Mouse (Mus musculus): ENCODE results near the gene 4930432K21Rik.
A peak's percentile ranks its signal among the peaks of the same experiment; 100 is the strongest.

The 4930432K21Rik gene

DNA sequence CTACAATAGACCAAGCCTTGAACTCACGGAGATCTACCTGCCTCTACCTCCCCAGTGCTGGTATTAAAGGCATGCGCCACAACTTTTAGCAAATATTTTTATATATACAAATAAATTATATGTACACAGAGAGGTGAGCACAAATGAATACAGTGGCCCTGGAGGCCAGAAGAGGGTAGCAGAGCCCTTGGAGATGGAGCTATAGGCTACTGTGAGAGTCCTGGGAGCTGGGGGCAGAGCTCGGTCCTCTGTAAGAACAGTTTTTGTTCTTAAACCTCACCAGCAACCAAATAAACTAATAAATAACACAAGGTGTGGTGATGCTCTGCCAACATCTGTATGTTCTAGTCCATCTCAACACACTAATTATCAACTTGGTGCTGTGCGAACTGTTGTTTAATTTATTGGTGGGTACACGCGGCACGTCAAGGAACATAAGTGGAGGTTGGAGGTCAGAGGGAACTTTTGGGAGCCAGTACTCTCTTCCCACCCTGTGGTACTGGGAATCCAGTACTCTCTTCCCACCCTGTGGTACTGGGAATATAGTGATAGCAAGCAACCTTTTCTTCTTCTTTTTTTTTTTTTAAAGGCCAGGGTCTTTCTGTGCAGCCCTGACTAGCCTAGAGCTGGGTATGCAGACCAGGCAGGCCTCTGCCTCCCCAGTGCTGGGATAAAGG is 42.5 kb downstream of the 4930432K21Rik start:
- DNase-seq (ENCODE audit: extremely low spot score, low spot score) = no peak

DNA sequence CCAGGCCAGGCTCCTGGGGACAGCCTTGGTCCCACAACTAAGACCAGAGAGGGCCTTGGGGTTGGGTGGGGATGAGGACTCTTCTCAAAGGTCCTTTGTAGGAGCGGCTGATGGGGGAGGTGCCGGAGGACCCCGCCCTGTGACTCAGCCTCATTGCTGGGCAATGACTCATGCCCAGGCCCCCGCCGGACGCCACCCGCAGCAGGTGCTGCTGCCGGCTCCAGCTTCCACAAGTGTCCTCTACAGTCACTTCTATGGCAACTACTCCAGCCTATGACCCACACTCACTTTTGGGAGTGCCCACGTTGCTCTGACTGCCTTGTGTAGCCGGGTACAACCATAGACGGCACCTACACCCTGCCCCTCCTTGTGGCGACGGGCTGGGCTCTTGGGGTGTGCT is 44.2 kb downstream of the 4930432K21Rik start:
- peak; percentile 30 for DNase-seq (ENCODE audit: extremely low spot score, low spot score)

DNA sequence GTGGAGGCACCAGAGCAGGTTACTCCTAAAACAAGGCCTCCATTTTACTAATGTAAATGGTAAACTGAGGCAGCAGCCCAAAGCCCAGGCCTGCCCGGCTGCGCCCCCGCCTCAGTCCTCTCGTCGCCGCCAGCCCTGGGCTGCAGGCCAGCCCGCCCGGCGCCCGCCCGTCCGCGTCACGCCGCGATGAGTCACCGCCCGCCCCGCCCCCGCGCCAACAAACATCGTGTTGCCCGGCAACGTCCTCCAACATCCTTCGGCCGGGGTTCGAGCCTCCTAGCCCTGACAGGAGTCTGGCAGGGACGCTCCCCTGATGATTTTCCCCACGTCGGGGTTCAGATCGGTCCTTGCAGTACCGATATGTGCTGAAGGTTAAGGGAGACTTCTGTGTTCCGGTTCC is 44.7 kb downstream of the 4930432K21Rik start:
- peak; percentile 78 for DNase-seq (ENCODE audit: extremely low spot score, low spot score)

DNA sequence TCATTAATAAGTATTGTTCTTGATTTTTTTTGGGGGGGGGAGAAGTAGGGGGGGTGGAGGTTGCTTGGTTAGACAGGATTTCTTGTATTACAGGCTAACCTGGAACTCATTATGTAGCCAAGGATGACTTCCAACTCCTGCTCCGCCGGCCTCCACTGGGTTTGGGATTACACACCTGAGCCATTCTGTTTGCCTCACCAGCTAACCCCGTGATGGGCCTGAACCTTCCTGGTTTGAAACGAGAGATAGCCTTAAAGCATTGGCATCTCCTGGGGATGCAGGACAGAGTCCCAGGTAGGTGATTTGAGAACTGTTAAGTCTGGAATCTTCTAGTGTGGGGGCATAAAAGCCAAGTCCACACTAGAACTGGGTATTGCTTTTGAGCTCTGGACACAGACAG is 45.3 kb downstream of the 4930432K21Rik start:
- no peak for DNase-seq (ENCODE audit: extremely low spot score, low spot score)

DNA sequence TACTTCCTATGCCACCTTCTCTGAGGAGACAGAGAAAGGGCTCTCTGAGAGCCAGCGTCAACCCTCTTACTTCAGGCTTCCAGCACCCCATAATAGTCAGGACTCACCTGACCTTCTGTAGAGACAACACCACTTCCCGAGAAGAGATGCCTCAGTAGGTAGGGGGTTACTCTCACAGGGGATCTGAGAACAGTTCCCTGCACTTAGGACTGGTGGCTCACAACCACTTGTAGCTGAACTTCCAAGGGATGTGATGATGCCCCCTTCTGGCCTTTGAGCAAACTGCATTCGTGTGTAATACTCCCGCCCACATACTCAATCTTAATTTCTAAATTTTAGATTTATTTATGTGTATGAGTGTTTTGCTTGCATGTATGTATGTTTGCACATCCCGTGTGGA is 45.7 kb downstream of the 4930432K21Rik start:
- DNase-seq (ENCODE audit: extremely low spot score, low spot score) = no peak

DNA sequence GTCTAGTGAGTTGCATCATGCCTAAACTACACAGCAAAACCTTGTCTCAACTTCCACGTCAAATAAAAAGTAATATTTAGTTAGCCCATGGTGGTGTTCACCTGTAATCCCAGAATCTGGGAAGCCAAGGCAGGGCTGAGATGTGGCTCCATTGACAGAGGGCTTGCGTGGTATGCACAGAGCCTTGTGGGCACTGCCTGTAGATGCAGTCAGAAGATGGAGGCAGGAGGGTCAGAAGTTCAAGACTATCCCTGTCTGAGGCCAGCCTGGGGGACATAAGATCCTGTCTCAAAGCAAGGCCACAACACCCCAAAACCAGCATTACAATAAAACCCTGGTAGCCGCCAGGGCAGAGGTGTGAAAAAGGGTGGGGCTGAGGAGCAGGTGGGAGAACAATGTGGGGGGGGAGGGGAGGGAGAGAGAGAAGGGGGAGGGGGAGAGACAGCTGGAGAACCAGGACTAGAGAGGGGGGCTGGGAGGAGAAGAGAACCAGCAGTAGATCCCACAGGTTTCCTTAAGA is 46.5 kb downstream of the 4930432K21Rik start:
- no peak for DNase-seq (ENCODE audit: extremely low spot score, low spot score)

DNA sequence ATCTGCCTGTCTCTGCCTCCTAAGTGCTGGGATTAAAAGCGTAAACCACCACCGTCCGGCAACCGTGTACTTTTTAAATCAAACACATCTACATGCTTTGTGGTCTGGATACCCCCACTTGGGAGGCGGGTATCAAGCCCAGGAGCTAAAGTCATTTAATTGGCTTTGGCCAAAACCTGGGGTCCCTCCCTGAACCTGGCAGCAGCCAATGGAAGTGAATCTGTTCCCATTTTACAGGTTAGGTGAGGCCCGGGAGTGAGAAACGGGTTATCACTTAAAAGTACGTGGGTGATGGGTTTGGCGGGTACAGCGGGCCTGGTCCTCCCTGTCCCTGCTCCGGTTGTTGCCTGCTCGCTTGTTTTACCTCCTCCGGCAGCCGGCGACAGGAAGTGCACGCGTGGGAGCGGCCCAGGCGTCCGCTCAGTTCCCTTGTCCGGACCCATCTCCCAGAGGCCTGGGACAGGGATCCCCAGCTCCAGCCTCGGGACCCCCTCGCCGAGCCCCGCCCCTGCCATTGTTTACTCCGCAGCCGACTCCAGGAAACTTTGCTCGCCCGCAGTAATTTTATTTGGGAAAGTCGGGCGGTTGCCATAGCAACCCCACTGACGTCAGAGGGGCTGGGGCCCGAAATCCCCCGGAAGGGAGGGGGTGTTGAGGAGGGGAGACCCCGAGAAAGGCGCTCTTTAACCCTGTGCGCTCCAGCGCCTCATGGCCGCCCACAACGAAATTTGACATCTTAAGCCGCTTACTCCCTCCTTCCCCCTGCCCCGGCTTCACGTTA is 49.5 kb downstream of the 4930432K21Rik start:
- DNase-seq (ENCODE audit: extremely low spot score, low spot score) = peak; percentile 96

DNA sequence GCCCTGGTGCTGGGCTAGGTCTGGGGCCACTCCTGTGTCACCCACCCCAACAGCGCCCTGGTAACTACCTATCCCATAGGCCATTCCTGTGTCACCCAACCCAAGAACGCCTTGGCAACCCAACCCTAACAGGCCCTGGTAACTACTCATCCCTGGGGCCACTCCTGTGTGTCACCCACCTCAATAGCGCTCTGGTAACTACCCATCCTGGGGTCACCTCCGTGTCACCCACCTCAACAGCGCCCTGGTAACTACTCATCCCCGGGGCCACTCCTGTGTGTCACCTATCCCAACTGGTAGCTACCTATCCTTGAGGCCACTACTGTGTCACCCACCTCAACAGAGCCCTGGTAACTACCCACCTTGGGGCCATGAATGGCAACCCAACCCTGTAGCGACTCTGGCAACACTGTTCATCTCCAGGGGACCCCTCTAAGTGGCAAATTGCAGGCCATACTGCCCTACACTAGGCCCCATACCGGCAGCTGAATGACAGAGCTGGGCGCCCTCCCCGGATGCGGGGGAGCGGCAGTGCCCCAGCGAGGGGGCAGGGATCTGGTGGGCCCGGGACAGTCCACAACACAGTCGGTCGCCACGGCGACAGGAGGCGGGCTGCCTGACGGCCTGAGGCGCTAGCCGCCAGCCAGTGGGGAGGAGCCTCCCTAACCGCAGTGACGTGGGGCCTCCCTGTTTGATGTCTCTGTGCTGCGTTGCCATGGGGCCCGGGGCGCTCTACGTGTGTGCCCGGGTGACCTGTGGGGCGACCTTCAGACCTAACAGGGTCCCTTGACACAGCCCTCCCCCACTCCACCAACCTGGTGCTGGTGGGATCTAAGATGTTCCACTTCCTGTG is 50.3 kb downstream of the 4930432K21Rik start:
- DNase-seq (ENCODE audit: extremely low spot score, low spot score) = peak; percentile 90

DNA sequence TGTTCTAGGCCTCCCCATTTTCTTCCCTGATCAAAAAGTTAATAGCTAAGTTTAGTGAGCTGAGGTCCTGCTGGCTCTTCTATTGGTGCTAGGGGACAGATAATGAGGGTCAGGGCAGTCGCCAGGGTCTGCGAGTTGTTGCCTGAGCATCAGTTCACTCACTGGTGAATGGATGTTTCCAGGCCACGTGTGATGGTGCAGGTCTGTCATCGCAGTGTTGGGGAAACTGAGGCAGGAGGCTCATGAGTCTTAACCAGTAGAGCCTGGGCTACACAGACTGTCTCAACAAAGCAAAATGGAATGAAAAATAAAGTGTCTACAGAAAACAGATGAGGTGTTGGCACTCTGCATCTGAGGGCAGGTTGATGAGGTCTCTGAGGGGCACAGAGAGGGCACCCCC is 51.0 kb downstream of the 4930432K21Rik start:
- DNase-seq (ENCODE audit: extremely low spot score, low spot score) = peak; percentile 24

DNA sequence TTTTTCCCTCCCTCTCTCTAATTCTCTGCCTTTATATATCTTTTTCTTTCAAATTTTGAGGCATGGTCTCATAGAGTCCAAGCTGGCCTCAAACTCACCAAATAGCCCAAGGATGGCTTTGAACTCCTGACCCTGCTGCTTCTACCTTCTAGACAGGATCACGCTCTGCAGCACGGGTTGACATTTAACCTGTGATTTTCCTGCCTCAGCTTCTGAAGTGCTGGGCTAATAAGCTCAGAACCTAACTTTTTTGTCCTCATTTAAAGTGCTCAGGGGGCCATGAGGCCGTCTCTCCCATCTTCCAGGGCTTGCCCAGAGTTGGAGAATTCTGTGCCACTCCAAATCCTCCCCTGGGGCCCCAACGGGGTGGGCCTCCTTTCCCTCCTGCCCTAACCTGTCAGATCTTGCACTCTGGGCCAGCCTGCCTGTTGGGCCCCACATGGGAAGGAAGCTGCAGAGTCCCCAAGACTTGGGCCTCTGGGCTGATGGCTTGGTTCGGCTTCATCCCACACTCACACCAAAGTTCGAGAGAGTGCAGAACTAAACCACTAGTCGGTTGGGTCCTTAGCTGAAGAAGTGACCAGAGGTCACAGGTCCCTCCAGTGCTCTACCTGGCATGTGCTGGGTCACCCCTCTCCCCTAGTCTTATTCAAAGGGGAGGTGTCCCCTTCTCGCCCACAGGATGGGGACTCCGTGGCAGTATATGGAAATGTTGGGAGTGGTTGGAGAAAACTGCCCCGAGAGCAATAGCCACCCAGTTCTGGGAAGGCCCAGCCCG is 51.7 kb downstream of the 4930432K21Rik start:
- DNase-seq (ENCODE audit: extremely low spot score, low spot score) = peak; percentile 27

DNA sequence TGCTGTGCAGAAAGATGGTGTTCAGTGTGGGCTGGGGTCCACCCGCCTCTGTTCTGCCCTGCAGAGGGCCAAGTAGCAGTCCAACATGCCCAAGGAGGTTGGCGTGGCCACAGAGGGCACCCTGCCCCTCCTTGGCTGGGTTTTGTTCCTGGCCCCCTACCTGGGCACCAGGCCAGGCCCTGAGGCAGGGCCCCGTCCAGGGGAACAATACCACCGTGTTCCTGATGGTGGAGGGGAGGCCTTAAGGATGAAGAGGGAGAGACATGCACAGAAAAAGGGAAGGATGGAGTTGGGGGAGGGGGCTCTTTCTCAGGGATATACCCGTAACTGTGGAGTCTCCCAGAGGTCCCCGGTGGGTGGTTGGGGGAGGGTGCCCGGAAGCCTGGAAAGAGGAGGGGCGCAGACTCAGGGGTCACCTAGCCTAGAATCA is 52.3 kb downstream of the 4930432K21Rik start:
- peak; percentile 26 for DNase-seq (ENCODE audit: extremely low spot score, low spot score)

DNA sequence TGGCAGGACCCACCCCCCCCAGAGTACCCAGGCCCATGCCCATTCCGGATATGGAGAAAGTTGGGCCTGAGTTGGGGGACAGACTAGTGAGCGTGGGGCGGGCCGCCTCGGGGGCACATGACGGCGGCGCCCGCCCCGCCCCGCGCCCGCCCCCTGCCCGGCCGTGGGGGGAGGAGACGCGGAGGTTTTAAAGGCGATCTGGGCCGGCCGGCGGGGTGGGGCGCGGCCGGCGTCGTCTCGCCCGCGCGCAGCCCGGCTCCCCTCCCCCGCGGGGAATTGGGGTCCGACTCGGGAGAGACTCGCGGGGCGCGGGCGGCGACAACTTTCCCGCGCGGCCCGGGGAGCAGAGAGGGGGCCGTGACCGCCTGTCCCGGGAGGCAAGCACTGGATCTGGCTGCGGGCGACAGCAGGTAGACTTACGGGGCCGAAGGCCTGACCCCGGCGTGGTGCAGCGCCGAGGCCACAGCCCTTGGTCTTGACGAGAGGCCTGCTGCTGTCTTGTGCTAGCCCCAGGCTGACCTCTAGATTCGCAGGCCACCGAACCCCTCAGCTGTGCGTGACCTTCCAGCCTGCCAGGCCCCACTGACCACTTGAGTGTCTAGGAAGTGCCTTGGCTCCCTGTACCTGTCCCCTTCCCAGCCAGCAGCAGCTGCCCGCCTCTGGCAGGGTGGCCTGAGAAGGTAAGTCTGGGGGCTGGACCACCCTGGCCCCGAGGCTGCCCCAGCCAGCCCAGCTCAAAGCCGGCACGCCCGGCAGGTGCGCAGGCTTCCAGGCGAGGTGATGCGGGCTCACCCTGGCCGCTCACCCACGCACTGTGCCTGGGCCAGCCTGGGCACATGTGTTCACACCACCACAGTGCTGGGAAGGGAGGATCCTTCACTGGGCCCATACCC is 53.1 kb downstream of the 4930432K21Rik start:
- DNase-seq (ENCODE audit: extremely low spot score, low spot score) = peak; percentile 63

DNA sequence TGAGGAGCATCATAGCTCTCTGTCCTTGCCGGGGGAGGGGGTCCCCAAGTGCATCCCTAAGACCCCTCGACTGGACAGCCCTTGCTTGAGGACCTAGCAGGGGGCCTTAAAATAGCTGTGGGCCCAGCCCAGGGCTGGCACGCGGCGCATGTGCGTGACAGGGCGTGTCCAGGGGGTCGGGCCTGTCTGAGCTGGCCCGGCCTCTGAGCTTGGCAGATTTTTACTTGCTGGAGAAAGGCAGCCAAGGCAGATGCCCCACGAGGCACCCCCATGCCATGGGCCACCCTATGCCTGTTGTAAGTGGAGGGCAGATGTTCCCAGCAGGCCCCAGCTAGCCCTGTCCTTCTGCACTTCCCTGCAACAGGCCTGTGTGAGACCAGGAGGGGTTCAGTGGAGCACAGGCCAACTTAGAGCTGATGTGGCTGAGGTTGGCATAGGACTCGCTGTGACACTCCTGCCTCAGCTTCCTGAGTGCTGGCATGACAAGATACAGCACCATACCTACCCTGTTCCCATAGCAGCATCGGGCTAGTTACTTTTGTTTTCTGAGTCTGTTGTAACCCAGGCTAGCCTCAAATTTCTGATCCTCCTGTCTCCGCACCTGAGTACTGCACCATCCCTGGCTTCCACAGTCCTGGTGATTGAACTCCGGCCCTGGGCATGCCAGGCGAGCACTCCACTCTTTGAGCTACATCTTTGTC is 53.9 kb downstream of the 4930432K21Rik start:
- no peak for DNase-seq (ENCODE audit: extremely low spot score, low spot score)

DNA sequence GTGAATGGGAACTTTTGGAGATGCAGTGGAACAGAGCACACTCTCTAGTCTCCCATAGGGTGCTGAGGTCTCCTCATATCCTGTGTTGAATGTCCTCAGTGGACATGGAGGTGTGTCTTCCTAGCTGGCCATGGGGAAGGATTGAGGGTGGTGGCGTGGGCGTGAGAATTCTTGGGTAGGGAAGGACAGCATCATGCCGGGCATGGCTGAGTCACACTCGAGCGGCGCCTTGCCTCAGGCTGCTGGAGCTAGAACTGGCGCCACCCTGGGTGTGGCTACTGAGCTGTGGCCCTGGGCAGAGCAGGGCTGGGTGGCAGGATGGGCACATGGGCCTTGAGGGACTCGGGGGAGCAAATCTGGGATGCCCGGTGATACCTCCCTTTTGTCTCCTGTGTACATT is 54.6 kb downstream of the 4930432K21Rik start:
- DNase-seq (ENCODE audit: extremely low spot score, low spot score) = no peak

DNA sequence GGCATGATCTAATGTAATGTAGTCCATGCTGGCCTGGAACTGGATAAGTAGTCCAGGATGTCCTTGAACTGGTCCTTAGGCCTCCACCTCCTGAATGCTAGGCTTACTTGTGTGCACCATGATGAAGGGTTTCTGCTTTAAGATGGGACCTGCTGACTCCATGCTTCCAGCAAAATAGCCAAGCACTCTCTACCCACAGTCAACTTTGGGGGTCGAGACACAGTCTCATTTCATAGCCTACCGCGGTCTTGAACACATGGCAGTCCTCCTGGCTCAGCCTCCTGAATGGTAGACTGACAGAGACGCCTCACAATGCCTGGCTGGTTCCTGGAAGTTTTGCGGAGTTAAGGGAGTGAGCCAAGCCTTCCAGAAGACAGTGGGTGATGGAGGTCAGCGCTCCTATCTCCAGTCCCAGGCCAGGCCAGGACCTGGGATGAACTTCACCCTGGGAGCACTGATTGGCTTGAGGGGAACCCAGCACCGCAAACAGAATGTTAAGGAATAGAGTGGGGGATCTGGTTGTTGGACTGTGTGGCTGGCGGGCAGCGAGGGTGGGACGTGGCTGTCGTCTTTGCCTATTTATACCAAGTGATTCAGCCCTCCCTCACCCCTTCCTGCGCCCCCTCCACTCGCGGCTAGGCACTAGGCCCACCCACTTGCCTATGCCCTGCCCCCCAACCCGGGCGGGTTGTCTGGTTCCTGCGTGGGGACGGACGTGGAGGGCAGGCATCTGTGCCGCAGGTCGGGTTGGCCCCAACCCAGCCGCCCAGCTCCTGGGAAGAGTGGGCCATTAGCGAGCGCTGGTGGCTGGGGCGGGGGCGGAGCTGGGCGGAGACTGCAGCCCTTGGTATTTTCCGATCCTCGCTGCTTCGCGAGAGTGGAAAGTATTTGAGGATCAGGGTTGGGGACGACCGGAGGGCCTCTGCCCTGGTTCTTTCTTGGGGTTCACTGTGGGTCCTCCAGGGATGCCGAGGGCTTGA is 55.4 kb downstream of the 4930432K21Rik start:
- peak; percentile 76 for DNase-seq (ENCODE audit: extremely low spot score, low spot score)

DNA sequence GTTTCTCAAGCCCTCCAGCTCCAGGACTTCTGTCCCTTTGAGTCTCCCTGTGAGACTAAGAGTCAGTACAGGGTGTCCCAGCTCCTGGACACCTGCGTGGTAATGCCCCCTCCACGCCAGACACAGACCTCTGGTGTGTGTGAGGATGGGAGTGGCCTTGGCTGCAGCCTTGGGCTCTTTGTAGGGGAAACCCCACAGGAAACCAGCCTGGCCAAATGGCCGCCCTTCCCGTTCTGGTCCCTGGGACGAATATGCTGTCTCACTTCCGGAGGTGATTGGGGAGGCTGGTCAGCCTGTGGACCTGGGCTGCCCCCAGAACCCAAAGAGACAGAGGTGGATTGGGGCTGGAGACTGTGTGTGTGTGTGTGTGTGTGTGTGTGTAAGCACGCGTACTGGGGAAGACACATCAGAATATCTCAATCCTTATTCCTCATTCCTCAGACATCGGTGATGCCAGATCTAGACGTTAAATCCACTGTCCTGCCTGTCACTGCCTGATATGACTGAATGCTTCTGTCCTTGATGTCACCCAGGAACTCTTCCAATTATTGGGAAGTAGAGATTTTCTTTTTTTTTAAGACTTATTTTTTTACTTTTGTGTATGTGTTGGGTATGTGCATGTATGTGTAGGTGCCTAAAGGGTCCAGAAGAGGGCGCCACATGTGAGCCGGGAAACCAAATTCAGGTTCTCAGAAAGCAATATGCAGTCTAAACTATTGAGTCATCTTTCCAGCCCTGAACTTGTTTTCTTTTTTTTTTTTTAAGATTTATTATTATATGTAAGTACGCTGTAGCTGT is 56.3 kb downstream of the 4930432K21Rik start:
- DNase-seq (ENCODE audit: extremely low spot score, low spot score) = peak; percentile 38

DNA sequence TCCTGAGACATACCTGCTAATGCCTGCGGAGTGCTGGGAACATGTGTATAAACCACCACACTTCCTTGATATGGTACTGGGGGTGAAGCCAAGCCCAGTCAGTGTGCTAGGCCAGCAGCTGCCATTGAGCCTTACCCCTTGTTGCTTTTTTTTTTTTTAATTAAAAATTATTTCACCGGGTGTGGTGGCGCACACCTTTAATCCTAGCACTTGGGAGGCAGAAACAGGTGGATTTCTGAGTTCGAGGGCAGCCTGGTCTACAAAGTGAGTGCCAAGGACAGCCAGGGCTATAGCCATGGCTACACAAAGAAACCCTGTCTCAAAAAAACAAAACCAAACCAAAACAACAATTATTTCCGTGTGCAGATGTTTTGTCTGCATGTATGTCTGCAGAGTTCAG is 57.2 kb downstream of the 4930432K21Rik start:
- DNase-seq (ENCODE audit: extremely low spot score, low spot score) = no peak
